Mouse (Mus musculus): ENCODE data around the gene Sf1.

DNA sequence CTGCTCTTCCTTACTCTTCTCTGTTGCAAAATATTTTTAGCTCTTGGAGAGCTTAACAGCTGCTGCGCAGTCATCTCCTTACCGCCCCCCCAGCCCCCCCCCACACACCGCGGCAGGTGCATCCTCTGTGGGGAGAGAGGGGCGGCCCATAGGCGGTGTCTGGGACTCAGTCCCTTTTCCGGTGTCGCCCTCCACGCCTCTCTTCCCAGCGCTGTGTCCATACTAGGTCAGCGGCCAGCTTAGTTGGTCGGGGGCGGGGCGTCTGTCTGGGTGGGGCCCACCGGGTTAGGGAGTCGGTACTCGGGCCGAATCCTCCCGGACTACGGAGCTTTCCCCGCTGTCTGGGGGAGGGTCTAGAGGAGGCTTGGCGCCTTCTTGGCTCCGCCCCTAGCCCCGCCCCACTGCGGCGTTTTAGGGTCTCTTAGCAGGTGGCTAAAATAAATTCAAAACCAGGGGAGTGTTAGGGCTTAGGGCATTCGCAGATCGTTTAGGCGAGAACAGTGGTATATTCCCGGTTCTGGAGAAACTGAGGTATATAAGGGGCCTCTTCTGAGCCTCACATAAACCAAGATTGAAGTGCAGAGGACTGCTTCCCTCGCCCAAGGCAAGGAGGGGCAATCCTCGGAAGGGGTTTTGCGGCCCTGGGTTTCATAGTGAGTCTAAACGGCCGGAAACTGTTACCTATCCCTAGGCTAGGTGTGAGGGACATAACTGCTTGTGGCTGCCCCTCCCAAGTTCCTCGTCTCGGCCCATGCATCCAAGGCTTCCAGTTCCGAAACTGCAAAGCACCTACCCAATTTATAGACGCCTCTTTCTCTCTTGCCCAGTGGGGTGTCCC, 35.2 kb downstream of the Sf1 start:
- TF ChIP-seq CTCF (IDR thresholded peaks at IDR 0.05; ENCODE audit: borderline replicate concordance, control insufficient read depth, extremely low read depth, insufficient read depth, low read length, poor library complexity) (no peak), POLR2A (IDR thresholded peaks at IDR 0.05; ENCODE audit: control insufficient read depth, extremely low read depth, insufficient read depth, low read length, poor library complexity) (no peak)

Data from thymus, adult 2 months (tissue).